Mouse (Mus musculus): Measurements from ENCODE around the gene Nxf2. TPM values are rescaled to one million over a fixed set of nuclear protein-coding genes. Genes with fewer than 3 reads are reported as not detected.

Nxf2 gene
- polyA plus RNA-seq, 1 experiment from 2014 or later = 0.67 TPM

- ATAC-seq (ENCODE audit: insufficient read depth) (peak; percentile 47; the same call in 1 of the 2 replicates), DNase-seq (peak; percentile 87)
- peak; percentile 72 for TF ChIP-seq CTCF (IDR thresholded peaks at IDR 0.05; ENCODE audit: low read depth)
- H3K27ac ChIP-seq (ENCODE audit: low read depth) = peak overlapping the region; percentile 46; the same call in 1 of the 2 replicates
- H3K9me3 ChIP-seq (ENCODE audit: low read depth, low read length) = no peaks in the 10 kb centered on the region
- H3K4me3 ChIP-seq (ENCODE audit: low read depth, low read length) = no peak overlapping the region
- WGBS = 14% methylated on average over 4 of the region's 4 CpGs
- no peak overlapping the region for H3K9ac ChIP-seq
- H3K36me3 ChIP-seq (ENCODE audit: insufficient read depth) = no peaks in the 10 kb centered on the region
- H3K27me3 ChIP-seq (ENCODE audit: insufficient read depth, low read length) = no peaks in the 10 kb centered on the region
- H3K4me1 ChIP-seq (ENCODE audit: insufficient read depth) = no peaks in the 10 kb centered on the region
- peak overlapping the region; percentile 15; the same call in 1 of the 2 replicates for H3K4me2 ChIP-seq
Measured at GRCm38 (mm10) chrX:134913234-134913936, 51.2 kb downstream of the Nxf2 start.

GRCm38 (mm10) chrX:134912805-134913204, 51.7 kb downstream of the Nxf2 start:
- H3K27ac ChIP-seq (ENCODE audit: low read depth) = peak overlapping the region; percentile 46; the same call in 1 of the 2 replicates
- no peaks in the 10 kb centered on the region for H3K9me3 ChIP-seq (ENCODE audit: low read depth, low read length)
- H3K4me1 ChIP-seq (ENCODE audit: insufficient read depth) = no peaks in the 10 kb centered on the region
- TF ChIP-seq CTCF (IDR thresholded peaks at IDR 0.05; ENCODE audit: low read depth) = no peak
- H3K27me3 ChIP-seq (ENCODE audit: insufficient read depth, low read length) = no peaks in the 10 kb centered on the region
- no peak overlapping the region for H3K4me3 ChIP-seq (ENCODE audit: low read depth, low read length)
- ATAC-seq (ENCODE audit: insufficient read depth) (peak; percentile 58; the same call in 1 of the 2 replicates), DNase-seq (peak; percentile 34)
- 28% methylated on average over 2 of the region's 2 CpGs for WGBS
- H3K4me2 ChIP-seq = no peak overlapping the region
- no peaks in the 10 kb centered on the region for H3K36me3 ChIP-seq (ENCODE audit: insufficient read depth)
- no peak overlapping the region for H3K9ac ChIP-seq

GRCm38 (mm10) chrX:134910345-134910744, 54.2 kb downstream of the Nxf2 start:
- WGBS = 76% methylated on average over 4 of the region's 4 CpGs
- Histone ChIP-seq H3K4me1 (ENCODE audit: insufficient read depth) (no peaks in the 10 kb centered on the region), H3K4me2 (no peak overlapping the region), H3K36me3 (ENCODE audit: insufficient read depth) (no peaks in the 10 kb centered on the region), H3K27ac (ENCODE audit: low read depth) (no peak overlapping the region), H3K9me3 (ENCODE audit: low read depth, low read length) (no peaks in the 10 kb centered on the region), H3K4me3 (ENCODE audit: low read depth, low read length) (no peak overlapping the region), H3K9ac (no peak overlapping the region), H3K27me3 (ENCODE audit: insufficient read depth, low read length) (no peaks in the 10 kb centered on the region)
- no peak for ATAC-seq (ENCODE audit: insufficient read depth)
- TF ChIP-seq CTCF (IDR thresholded peaks at IDR 0.05; ENCODE audit: low read depth) = no peak
- DNase-seq = no peak

Other genes with a start within 250 kb of the Nxf2 start
- 35.7 and 36.6 TPM in 2 replicates for gene Armcx1, start 246.8 kb downstream of the Nxf2 start, polyA plus RNA-seq (2014; fragmentation: Nextera tagmentation; extraction: Ambion mirVana)
- gene Armcx6, start 213.3 kb downstream of the Nxf2 start, polyA plus RNA-seq (2014; fragmentation: Nextera tagmentation; extraction: Ambion mirVana) = 19.5 and 22.1 TPM in 2 replicates
- 69.7 and 75.8 TPM in 2 replicates for gene Armcx3, start 208.2 kb downstream of the Nxf2 start, polyA plus RNA-seq (2014; fragmentation: Nextera tagmentation; extraction: Ambion mirVana)
- gene Armcx2, start 155.5 kb downstream of the Nxf2 start, polyA plus RNA-seq (2014; fragmentation: Nextera tagmentation; extraction: Ambion mirVana) = 66.1 and 73.3 TPM in 2 replicates
- 4.8 and 7.0 TPM in 2 replicates for gene Zmat1, start 44.5 kb upstream of the Nxf2 start, polyA plus RNA-seq (2014; fragmentation: Nextera tagmentation; extraction: Ambion mirVana)
- gene Gm15023, start 212.9 kb upstream of the Nxf2 start, polyA plus RNA-seq (2014; fragmentation: Nextera tagmentation; extraction: Ambion mirVana) = not detected in 2 replicates
- gene Tceal6, start 245.9 kb upstream of the Nxf2 start, polyA plus RNA-seq (2014; fragmentation: Nextera tagmentation; extraction: Ambion mirVana) = 0.20 and 0.54 TPM in 2 replicates

All from lung, embryonic 14.5 days (tissue).